Mouse (Mus musculus) B cell, adult (primary cell): ENCODE data around the gene Klf13. TPM values are rescaled to one million over a fixed set of nuclear protein-coding genes. Genes with fewer than 3 reads are reported as not detected.

Source experiments
- total RNA-seq: library from RNA; stranded (reverse); gene quantifications from 4 replicates; pipeline ENCODE4 v1.2.4, GENCODE M21; 2023; ENCODE audit not compliant: inconsistent age

Gene Klf13
- 228 to 236 TPM (median 233 TPM) in 4 replicates for total RNA-seq

GRCm38 (mm10) chr7:63938914-63939396 is at the start of gene Klf13:
Gene Klf13, minus strand, starts transcription at chr7:63938915.

GRCm38 (mm10) chr7:63916268-63916907 is 22.3 kb downstream of the Klf13 start, which contains the start of gene E030018B13Rik:
Gene E030018B13Rik, plus strand, starts transcription at chr7:63916857.

Other genes starting within 250 kb of the Klf13 start
- gene E030018B13Rik, start 22.1 kb downstream of the Klf13 start, total RNA-seq: not detected in 4 replicates
- gene Trpm1, start 214.9 kb upstream of the Klf13 start, total RNA-seq: 0.24 to 0.35 TPM in 2 of 4 replicates, not detected in the others